Comparison of ENCODE assay signal across 8 mouse cellular contexts in genomic region chr13:21783255-21783617, GRCm38 (mm10). TPM values are rescaled to one million over a fixed set of nuclear protein-coding genes. Genes with fewer than 3 reads are reported as not detected.
DNase-seq lines count a peak whose midpoint lies in the region; ATAC-seq and TF ChIP-seq lines count a peak whose summit lies in the region.

Gene Hist1h3i (minus strand): TSS chr13:21783370.

- DNase-seq in R1 (ENCODE audit: low read depth, low spot score): peak; percentile 93
- DNase-seq in cerebellum, adult 11-12 months: peak; percentile 61
- DNase-seq in heart, postnatal 36 days: peak; percentile 17 to 68
- peak; percentile 42 to 61 for DNase-seq in layer of hippocampus, adult 8-10 months (ENCODE audit: low spot score in 2 of 2)
- peak; percentile 95 for DNase-seq in lung, embryonic 14.5 days
- peak; percentile 47 for DNase-seq in ovary, postnatal 14 days (ENCODE audit: low spot score)
- DNase-seq in thymus, postnatal 4 days: peak; percentile 64

- WGBS in forebrain, embryonic 16.5 days: under 1% methylated on average over 14 of the region's 20 CpGs
- under 1% methylated on average over 13 of the region's 20 CpGs for WGBS in lung, embryonic 14.5 days

- intact Hi-C loops in heart, postnatal 36 days (cut with DNase I): loop anchor here (10.0 kb wide), 5 partner anchors 52 to 1902 kb away; partner anchors contain the start of genes Hist1h2ac, Hist1h2ai, Hist1h2ap and Hist1h2bc

- peak; percentile 77 for ATAC-seq in forebrain, embryonic 16.5 days
- ATAC-seq in lung, embryonic 14.5 days (ENCODE audit: insufficient read depth): peak; percentile 67

- peak within 1 kb of the TSS; percentile 79 for H3K27ac ChIP-seq in forebrain, embryonic 16.5 days (ENCODE audit: low read length)
- H3K27ac ChIP-seq in lung, embryonic 14.5 days (ENCODE audit: low read depth): peak within 1 kb of the TSS; percentile 100

- no peaks in the 10 kb centered on the region for H3K9me3 ChIP-seq in forebrain, embryonic 16.5 days (ENCODE audit: control insufficient read depth, low read length)
- H3K9me3 ChIP-seq in lung, embryonic 14.5 days (ENCODE audit: low read depth, low read length): no peaks in the 10 kb centered on the region

- H3K4me1 ChIP-seq in forebrain, embryonic 16.5 days (replicated peaks; ENCODE audit: control insufficient read depth, insufficient read depth, low read length): peaks cover 42% of the 10 kb centered on the region
- peaks cover 12% of the 10 kb centered on the region; the same call in 1 of the 2 replicates for H3K4me1 ChIP-seq in lung, embryonic 14.5 days (ENCODE audit: insufficient read depth)

- peak within 1 kb of the TSS; percentile 76 for H3K4me2 ChIP-seq in forebrain, embryonic 16.5 days (ENCODE audit: low read length)
- peak within 1 kb of the TSS; percentile 90 for H3K4me2 ChIP-seq in lung, embryonic 14.5 days

- peak within 1 kb of the TSS; percentile 59 for H3K9ac ChIP-seq in forebrain, embryonic 16.5 days (replicated peaks; ENCODE audit: low read depth, low read length)
- H3K9ac ChIP-seq in lung, embryonic 14.5 days: peak within 1 kb of the TSS; percentile 79

- peak within 1 kb of the TSS; percentile 49 for H3K4me3 ChIP-seq in forebrain, embryonic 16.5 days (replicated peaks; ENCODE audit: low read length)
- peak within 1 kb of the TSS; percentile 46 for H3K4me3 ChIP-seq in lung, embryonic 14.5 days (ENCODE audit: low read depth, low read length)

- H3K27me3 ChIP-seq in forebrain, embryonic 16.5 days (replicated peaks; ENCODE audit: control insufficient read depth, insufficient read depth, low read length): no peaks in the 10 kb centered on the region
- no peaks in the 10 kb centered on the region for H3K27me3 ChIP-seq in lung, embryonic 14.5 days (ENCODE audit: insufficient read depth, low read length)

- H3K36me3 ChIP-seq in forebrain, embryonic 16.5 days (ENCODE audit: control insufficient read depth, insufficient read depth): no peaks in the 10 kb centered on the region
- no peaks in the 10 kb centered on the region for H3K36me3 ChIP-seq in lung, embryonic 14.5 days (ENCODE audit: insufficient read depth)

- no peak for TF ChIP-seq CTCF in lung, embryonic 14.5 days (IDR thresholded peaks at IDR 0.05; ENCODE audit: low read depth)

RNA-seq across cellular contexts. Expression of gene Hist1h3i, which starts in this region (rescaled TPM):
- 49.1 and 60.2 TPM in 2 replicates for polyA plus RNA-seq in forebrain, embryonic 16.5 days (2015; fragmentation: Nextera tagmentation; extraction: Ambion mirVana)
- total RNA-seq in heart, postnatal 36 days (2021): 10 to 100 TPM; 22.6 to 23.7 TPM
- total RNA-seq in layer of hippocampus, adult 8-10 months (2022): 10 to 100 TPM; 32.9 to 72.6 (median 47.3) TPM
- polyA plus RNA-seq in lung, embryonic 14.5 days (2014; fragmentation: Nextera tagmentation; extraction: Ambion mirVana): 237 and 252 TPM in 2 replicates

Comparison
In these comparisons a context has a peak if more than half of its experiments do, and no peak if none do; other contexts are left out.
1. Peak in every context shown above with its lines: DNase-seq, ATAC-seq, H3K4me3 ChIP-seq and H3K27ac ChIP-seq.
2. DNase-seq: peak in every context shown above with its lines; median percentile 95 in lung, embryonic 14.5 days; 93 in R1; 64 in thymus, postnatal 4 days; 61 in cerebellum, adult 11-12 months; 52 in layer of hippocampus, adult 8-10 months; 47 in ovary, postnatal 14 days; 42 in heart, postnatal 36 days.